Mouse (Mus musculus) left cerebral cortex, adult 18-20 months (tissue): Measurements from ENCODE around the gene Clspn. TPM values are rescaled to one million over a fixed set of nuclear protein-coding genes. Genes with fewer than 3 reads are reported as not detected.
A peak's percentile ranks its signal among the peaks of the same experiment; 100 is the strongest.

ENCODE experiments used
- DNase-seq, 2 experiments: peaks; one replicate each; pipeline ENCODE4 v3.0.0; 2021 to 2022; ENCODE audit warnings: low spot score in 2 of 2, mixed read lengths in 1 of 2
- microRNA-seq, 2 experiments: library from miRNA; unstranded; fragments of <30 nt; microRNA quantifications; one replicate each; pipeline ENCODE4 v1.2.0; 2021
- total RNA-seq, 2 experiments: library from RNA; stranded (reverse); gene quantifications; 2 replicates each; pipeline ENCODE4 v1.2.3; 2021

Clspn gene
- total RNA-seq, 2 experiments from 2014 or later, result 0.98 to 3.2 TPM

DNA sequence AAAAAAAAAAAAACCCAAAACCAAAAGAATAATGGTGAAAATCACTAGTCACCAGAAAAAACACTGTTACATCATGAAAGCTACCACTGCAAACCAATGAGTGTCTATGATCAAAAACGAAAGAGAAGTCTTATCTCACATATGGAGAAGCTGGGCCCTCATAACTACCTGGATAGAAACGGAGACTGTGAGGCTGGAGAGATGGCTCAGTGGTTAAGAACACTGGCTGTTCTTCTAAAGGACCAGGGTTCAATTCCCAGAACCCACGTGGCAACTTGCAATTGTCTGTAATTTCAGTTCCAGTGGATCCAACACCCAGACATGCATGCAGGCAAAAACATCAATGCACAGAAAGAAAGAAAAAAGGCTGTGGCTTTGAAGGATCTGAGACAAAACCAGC lies 75.9 kb downstream of the Clspn start:
- DNase-seq, result no peak

GRCm38 (mm10) chr4:126636330-126636729 lies 79.6 kb downstream of the Clspn start:
- DNase-seq, result no peak

GRCm38 (mm10) chr4:126637446-126637845 lies 80.7 kb downstream of the Clspn start:
- DNase-seq, result no peak

GRCm38 (mm10) chr4:126639339-126639738 lies 82.6 kb downstream of the Clspn start:
- no peak for DNase-seq

DNA sequence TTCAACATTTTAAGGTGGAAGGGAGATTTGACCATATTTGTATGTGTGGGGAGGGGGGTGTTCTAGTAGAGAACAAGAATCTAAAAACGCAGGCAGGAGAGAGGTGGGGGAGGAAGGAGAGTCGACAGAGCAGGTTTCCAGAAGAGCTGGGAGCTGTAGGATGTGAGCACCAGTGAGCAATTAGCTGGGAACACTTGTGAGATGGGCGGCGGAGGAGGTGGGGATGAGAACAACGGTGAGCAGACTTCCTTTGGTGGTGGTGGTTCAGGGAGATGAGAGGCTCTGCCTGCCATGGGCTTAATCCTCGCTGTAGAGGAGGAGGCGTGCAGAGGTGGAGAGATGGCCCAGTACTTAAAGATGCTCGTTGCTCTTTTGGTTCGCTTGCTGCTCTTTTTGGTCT lies 85.2 kb downstream of the Clspn start:
- DNase-seq, result peak; percentile 40 to 70

Small RNAs within 50 kb of the gene (microRNA-seq; reads per million reads assigned to microRNA genes)
- gene Mir7119, result 0 reads per million in 2 experiments

Other genes starting within 250 kb of the Clspn start
- 10 to 100 TPM; 28.6 to 30.9 TPM for gene Adprhl2, start 235.2 kb upstream of the Clspn start, total RNA-seq
- 1 to 10 TPM; 1.0 to 1.1 TPM for gene Tekt2, start 231.2 kb upstream of the Clspn start, total RNA-seq
- 10 to 100 TPM; 33.2 to 35.6 TPM for gene Ago3, start 127.4 kb upstream of the Clspn start, total RNA-seq
- gene Ago1, start 88.4 kb upstream of the Clspn start, total RNA-seq, result 10 to 100 TPM; 48.4 to 49.4 TPM
- gene Ago4, start 23.5 kb upstream of the Clspn start, total RNA-seq, result 1 to 10 TPM; 8.5 to 9.7 TPM
- gene 5730409E04Rik, start 52.9 kb downstream of the Clspn start, total RNA-seq, result 10 to 100 TPM; 69.4 to 75.7 TPM
- gene Psmb2, start 120.7 kb downstream of the Clspn start, total RNA-seq, result 100 to 1,000 TPM; 101 to 103 TPM
- not detected for gene Tfap2e, start 179.3 kb downstream of the Clspn start, total RNA-seq
- 1,000 to 10,000 TPM; 1,037 to 1,100 TPM for gene Ncdn, start 196.5 kb downstream of the Clspn start, total RNA-seq
- 10 to 100 TPM; 53.4 to 61.8 TPM for gene AU040320, start 196.6 kb downstream of the Clspn start, total RNA-seq